7 mouse cellular contexts compared by ENCODE assay signal in the genomic region with DNA sequence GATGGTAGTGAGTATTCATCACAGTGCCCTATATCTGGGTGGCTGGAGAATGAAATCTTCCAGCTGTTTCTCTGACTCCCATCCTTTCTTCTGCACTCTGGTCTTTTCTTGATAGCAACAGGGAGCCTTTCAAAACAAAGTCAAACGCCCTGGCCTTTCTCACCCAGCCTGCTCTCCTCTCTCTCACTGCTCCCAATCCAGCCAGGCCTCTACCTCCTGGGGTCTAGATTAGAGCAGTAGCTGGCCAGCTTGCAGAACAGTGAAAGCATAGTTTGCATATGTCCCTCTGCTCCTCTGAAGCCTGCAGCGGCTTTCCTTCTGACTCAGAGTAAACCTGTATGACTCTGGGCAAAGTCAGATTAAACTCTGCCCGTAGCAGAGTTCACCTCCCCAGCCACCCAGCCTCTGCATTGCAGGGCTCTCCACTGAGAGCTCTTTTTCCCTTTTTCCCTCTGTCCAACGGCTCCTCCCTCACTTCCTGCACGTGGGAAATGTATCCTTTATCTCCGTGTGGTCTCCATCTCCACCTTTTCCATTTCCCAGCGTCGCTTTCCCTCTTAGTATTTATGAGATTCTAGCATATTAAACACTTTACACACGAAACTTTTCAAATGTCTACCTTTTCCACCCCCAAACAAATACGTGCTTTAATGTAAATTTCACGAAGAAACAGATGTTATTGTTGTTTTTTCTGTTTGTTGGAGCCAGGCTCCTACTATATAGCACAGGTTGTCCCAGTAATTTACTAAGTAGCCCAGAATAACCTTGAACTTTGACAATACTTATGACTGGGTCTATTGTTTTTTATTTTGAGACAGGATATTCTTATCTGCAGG. TPM values are rescaled to one million over a fixed set of nuclear protein-coding genes. Genes with fewer than 3 reads are reported as not detected.
DNase-seq lines count a peak whose midpoint lies in the region; ATAC-seq and TF ChIP-seq lines count a peak whose summit lies in the region.

Bcl10 (plus strand) TSS at position 786 of the 836 bp plus-strand sequence.

- H3K4me2 ChIP-seq in embryonic facial prominence, embryonic 14.5 days (ENCODE audit: low read depth, low read length): peak within 1 kb of the TSS; percentile 71
- peak within 1 kb of the TSS; percentile 75 for H3K4me2 ChIP-seq in liver, embryonic 12.5 days

- H3K27ac ChIP-seq in thymus, adult 2 months (ENCODE audit: control insufficient read depth, insufficient read depth, low read length): peak within 1 kb of the TSS; percentile 48
- peak within 1 kb of the TSS; percentile 92 for H3K27ac ChIP-seq in embryonic facial prominence, embryonic 14.5 days (replicated peaks; ENCODE audit: low read depth, low read length)
- H3K27ac ChIP-seq in hindbrain, embryonic 10.5 days: peak within 1 kb of the TSS; percentile 95
- peak within 1 kb of the TSS; percentile 90 for H3K27ac ChIP-seq in liver, embryonic 12.5 days

- H3K4me3 ChIP-seq in thymus, adult 2 months (ENCODE audit: control insufficient read depth, insufficient read depth, low read length): peak within 1 kb of the TSS; percentile 21; the same call in 1 of the 2 replicates
- H3K4me3 ChIP-seq in embryonic facial prominence, embryonic 14.5 days (ENCODE audit: low read depth, low read length): peak within 1 kb of the TSS; percentile 92
- H3K4me3 ChIP-seq in hindbrain, embryonic 10.5 days: peak within 1 kb of the TSS; percentile 95
- H3K4me3 ChIP-seq in liver, embryonic 12.5 days: peak within 1 kb of the TSS; percentile 53

- no peaks in the 10 kb centered on the region for H3K27me3 ChIP-seq in thymus, adult 2 months (ENCODE audit: control insufficient read depth, insufficient read depth, low read length)
- H3K27me3 ChIP-seq in embryonic facial prominence, embryonic 14.5 days (replicated peaks; ENCODE audit: control insufficient read depth, insufficient read depth, low read length): no peaks in the 10 kb centered on the region
- no peaks in the 10 kb centered on the region for H3K27me3 ChIP-seq in hindbrain, embryonic 10.5 days (ENCODE audit: insufficient read depth, poor library complexity, severe bottlenecking)
- H3K27me3 ChIP-seq in liver, embryonic 12.5 days (replicated peaks): no peaks in the 10 kb centered on the region

- 86% methylated on average over 11 of the region's 11 CpGs for WGBS in thymus, adult 2 months
- 29% methylated on average over 11 of the region's 11 CpGs for WGBS in embryonic facial prominence, embryonic 14.5 days
- WGBS in hindbrain, embryonic 10.5 days: 28% methylated on average over 11 of the region's 11 CpGs
- WGBS in liver, embryonic 12.5 days (ENCODE audit: insufficient replicate concordance): 40% methylated on average over 11 of the region's 11 CpGs

- TF ChIP-seq POLR2A in thymus, adult 2 months (IDR thresholded peaks at IDR 0.05; ENCODE audit: control insufficient read depth, extremely low read depth, insufficient read depth, low read length, poor library complexity): no peak

- no peak for ATAC-seq in embryonic facial prominence, embryonic 14.5 days (ENCODE audit: low read depth)
- no peak for ATAC-seq in liver, embryonic 12.5 days

- 0 out of 2 replicates have a peak, but pooled peaks cover 8% of the 10 kb centered on the region for H3K9me3 ChIP-seq in embryonic facial prominence, embryonic 14.5 days (ENCODE audit: control insufficient read depth, low read length)
- H3K9me3 ChIP-seq in hindbrain, embryonic 10.5 days: no peaks in the 10 kb centered on the region
- no peaks in the 10 kb centered on the region for H3K9me3 ChIP-seq in liver, embryonic 12.5 days (replicated peaks)

- H3K36me3 ChIP-seq in thymus, adult 2 months (ENCODE audit: control insufficient read depth, insufficient read depth, low read length): no peaks in the 10 kb centered on the region
- no peaks in the 10 kb centered on the region for H3K36me3 ChIP-seq in embryonic facial prominence, embryonic 14.5 days (ENCODE audit: control insufficient read depth, insufficient read depth, low read length)
- H3K36me3 ChIP-seq in hindbrain, embryonic 10.5 days: peaks cover 2% of the 10 kb centered on the region; the same call in 1 of the 2 replicates
- H3K36me3 ChIP-seq in liver, embryonic 12.5 days: no peaks in the 10 kb centered on the region; the same call in 1 of the 2 replicates

- no peak for TF ChIP-seq CTCF in thymus, adult 2 months (IDR thresholded peaks at IDR 0.05; ENCODE audit: borderline replicate concordance, control insufficient read depth, extremely low read depth, insufficient read depth, low read length, poor library complexity)

- H3K9ac ChIP-seq in embryonic facial prominence, embryonic 14.5 days (ENCODE audit: low read depth, low read length): peak within 1 kb of the TSS; percentile 55
- peak within 1 kb of the TSS; percentile 72 for H3K9ac ChIP-seq in liver, embryonic 12.5 days

- DNase-seq in thymus, adult 2 months: no peak
- DNase-seq in thymus, postnatal 10 days (ENCODE audit: low spot score in 2 of 2): no peak
- no peak for DNase-seq in embryonic facial prominence, embryonic 14.5 days (ENCODE audit: low spot score)
- DNase-seq in hindbrain, embryonic 10.5 days (ENCODE audit: low spot score): no peak
- no peak for DNase-seq in right cerebral cortex, adult 18-20 months
- DNase-seq in embryo, embryonic 9.5 days (ENCODE audit: extremely low spot score): no peak

- H3K4me1 ChIP-seq in thymus, adult 2 months (replicated peaks; ENCODE audit: control insufficient read depth, insufficient read depth, low read length): peaks cover 6% of the 10 kb centered on the region
- peaks cover 16% of the 10 kb centered on the region for H3K4me1 ChIP-seq in embryonic facial prominence, embryonic 14.5 days (ENCODE audit: control insufficient read depth, insufficient read depth, low read length)
- peaks cover 23% of the 10 kb centered on the region for H3K4me1 ChIP-seq in hindbrain, embryonic 10.5 days (replicated peaks)
- peaks cover 32% of the 10 kb centered on the region for H3K4me1 ChIP-seq in liver, embryonic 12.5 days

RNA-seq across cellular contexts. Expression of gene Bcl10, which starts in this region (rescaled TPM):
- 17.3 and 21.1 TPM in 2 replicates for polyA plus RNA-seq in thymus, adult 2 months (2012; rRNA removed)
- polyA plus RNA-seq in embryonic facial prominence, embryonic 14.5 days (2014; fragmentation: Nextera tagmentation; extraction: Ambion mirVana): 52.1 and 54.8 TPM in 2 replicates
- polyA plus RNA-seq in hindbrain, embryonic 10.5 days (2016; fragmentation: Nextera tagmentation; extraction: Ambion mirVana): 48.4 and 48.5 TPM in 2 replicates
- 25.0 and 26.0 TPM in 2 replicates for polyA plus RNA-seq in liver, embryonic 12.5 days (2016; fragmentation: Nextera tagmentation; extraction: Ambion mirVana)

Comparison
In these comparisons a context has a peak if more than half of its experiments do, and no peak if none do; other contexts are left out.
1. H3K4me3 ChIP-seq: peak in every context shown above with its lines; median percentile 95 in hindbrain, embryonic 10.5 days; 92 in embryonic facial prominence, embryonic 14.5 days; 53 in liver, embryonic 12.5 days; 21 in thymus, adult 2 months.